Mouse (Mus musculus): ENCODE data around the gene Bspry. TPM values are rescaled to one million over a fixed set of nuclear protein-coding genes. Genes with fewer than 3 reads are reported as not detected.

The Bspry gene
- total and polyA plus RNA-seq, 2 experiments from 2014 or later, result 0.84 to 1.5 TPM

- 90% methylated on average over 3 of the region's 3 CpGs for WGBS
- no peak for TF ChIP-seq CTCF (IDR thresholded peaks at IDR 0.05)
- no peak for DNase-seq (ENCODE audit: low spot score)
- no peaks in the 10 kb centered on the region for H3K4me1 ChIP-seq (ENCODE audit: insufficient read depth, low read length)
- no peaks in the 10 kb centered on the region for H3K27me3 ChIP-seq (ENCODE audit: insufficient read depth, low read length)
- H3K9ac ChIP-seq (replicated peaks; ENCODE audit: low read length, poor library complexity, severe bottlenecking), result no peak overlapping the region
- no peaks in the 10 kb centered on the region for H3K9me3 ChIP-seq (ENCODE audit: low read length)
- no peaks in the 10 kb centered on the region for H3K36me3 ChIP-seq (ENCODE audit: insufficient read depth, low read length)
- no peak overlapping the region for H3K27ac ChIP-seq (ENCODE audit: low read depth, low read length)
- H3K4me2 ChIP-seq (ENCODE audit: low read depth, low read length, poor library complexity, severe bottlenecking), result no peak overlapping the region
- H3K4me3 ChIP-seq (ENCODE audit: low read depth, low read length), result no peak overlapping the region
- no peak for ATAC-seq (ENCODE audit: low FRiP score)
These were observed 42.5 kb upstream of the Bspry start for GRCm38 (mm10) chr4:62437256-62437778.

DNA sequence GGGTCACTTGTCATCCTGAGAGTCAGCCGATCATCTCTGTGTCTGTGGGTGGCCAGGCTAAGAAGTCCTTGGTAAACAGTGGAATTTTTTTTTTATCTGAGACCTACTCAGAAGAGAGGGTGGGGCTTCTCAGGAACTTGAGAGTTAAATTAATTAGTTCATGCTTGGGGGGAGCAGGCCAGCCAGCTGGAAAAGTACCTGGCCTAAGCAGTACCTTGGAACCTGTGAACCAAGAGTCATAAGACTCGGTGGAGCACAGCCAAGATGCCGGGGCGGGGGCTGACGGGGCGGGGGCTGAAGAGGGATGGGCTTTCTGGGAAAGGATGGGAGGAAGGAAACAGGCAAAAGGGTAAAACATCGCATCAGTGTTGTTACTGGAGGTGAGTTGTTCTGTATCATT is 42.0 kb upstream of the Bspry start:
- ATAC-seq (ENCODE audit: low FRiP score), result no peak
- no peaks in the 10 kb centered on the region for H3K36me3 ChIP-seq (ENCODE audit: insufficient read depth, low read length)
- no peak overlapping the region for H3K4me2 ChIP-seq (ENCODE audit: low read depth, low read length, poor library complexity, severe bottlenecking)
- DNase-seq (ENCODE audit: low spot score), result no peak
- H3K9me3 ChIP-seq (ENCODE audit: low read length), result no peaks in the 10 kb centered on the region
- 87% methylated on average over 7 of the region's 7 CpGs for WGBS
- TF ChIP-seq CTCF (IDR thresholded peaks at IDR 0.05), result no peak
- no peak overlapping the region for H3K9ac ChIP-seq (replicated peaks; ENCODE audit: low read length, poor library complexity, severe bottlenecking)
- H3K27ac ChIP-seq (ENCODE audit: low read depth, low read length), result no peak overlapping the region
- no peak overlapping the region for H3K4me3 ChIP-seq (ENCODE audit: low read depth, low read length)
- no peaks in the 10 kb centered on the region for H3K4me1 ChIP-seq (ENCODE audit: insufficient read depth, low read length)
- no peaks in the 10 kb centered on the region for H3K27me3 ChIP-seq (ENCODE audit: insufficient read depth, low read length)

DNA sequence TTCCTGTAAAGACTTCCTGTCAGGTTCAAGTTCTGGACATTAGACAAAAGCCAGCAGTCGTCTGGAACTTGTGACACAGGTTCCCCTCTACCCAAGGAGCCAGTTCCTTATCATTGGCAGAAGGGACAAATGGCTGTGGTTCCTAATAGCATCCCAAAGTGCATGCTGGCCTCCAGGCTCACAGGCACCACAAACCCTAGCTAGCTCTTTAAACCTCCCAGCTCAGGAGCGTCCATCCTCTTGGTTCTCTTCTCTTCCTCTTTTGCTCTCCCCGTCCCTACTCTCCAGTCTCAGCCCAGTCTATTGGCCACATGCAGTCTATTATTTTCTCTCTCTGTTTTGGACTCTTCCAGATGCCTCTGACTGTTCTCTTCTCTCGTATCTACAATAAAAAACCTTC is 40.1 kb upstream of the Bspry start:
- 67% methylated on average over 4 of the region's 4 CpGs for WGBS
- no peaks in the 10 kb centered on the region for H3K4me1 ChIP-seq (ENCODE audit: insufficient read depth, low read length)
- ATAC-seq (ENCODE audit: low FRiP score), result no peak
- H3K9ac ChIP-seq (replicated peaks; ENCODE audit: low read length, poor library complexity, severe bottlenecking), result no peak overlapping the region
- H3K4me2 ChIP-seq (ENCODE audit: low read depth, low read length, poor library complexity, severe bottlenecking), result no peak overlapping the region
- no peak for DNase-seq (ENCODE audit: low spot score)
- TF ChIP-seq CTCF (IDR thresholded peaks at IDR 0.05), result no peak
- H3K9me3 ChIP-seq (ENCODE audit: low read length), result no peaks in the 10 kb centered on the region
- H3K36me3 ChIP-seq (ENCODE audit: insufficient read depth, low read length), result no peaks in the 10 kb centered on the region
- H3K4me3 ChIP-seq (ENCODE audit: low read depth, low read length), result no peak overlapping the region
- H3K27ac ChIP-seq (ENCODE audit: low read depth, low read length), result no peak overlapping the region
- H3K27me3 ChIP-seq (ENCODE audit: insufficient read depth, low read length), result no peaks in the 10 kb centered on the region

GRCm38 (mm10) chr4:62440544-62440943 is 39.3 kb upstream of the Bspry start:
- H3K4me1 ChIP-seq (ENCODE audit: insufficient read depth, low read length), result no peaks in the 10 kb centered on the region
- DNase-seq (ENCODE audit: low spot score) (no peak), ATAC-seq (ENCODE audit: low FRiP score) (no peak)
- WGBS, result 68% methylated on average over 4 of the region's 4 CpGs
- H3K4me2 ChIP-seq (ENCODE audit: low read depth, low read length, poor library complexity, severe bottlenecking), result no peak overlapping the region
- no peak for TF ChIP-seq CTCF (IDR thresholded peaks at IDR 0.05)
- no peak overlapping the region for H3K9ac ChIP-seq (replicated peaks; ENCODE audit: low read length, poor library complexity, severe bottlenecking)
- no peaks in the 10 kb centered on the region for H3K36me3 ChIP-seq (ENCODE audit: insufficient read depth, low read length)
- no peaks in the 10 kb centered on the region for H3K9me3 ChIP-seq (ENCODE audit: low read length)
- H3K4me3 ChIP-seq (ENCODE audit: low read depth, low read length), result no peak overlapping the region
- H3K27ac ChIP-seq (ENCODE audit: low read depth, low read length), result no peak overlapping the region
- no peaks in the 10 kb centered on the region for H3K27me3 ChIP-seq (ENCODE audit: insufficient read depth, low read length)

DNA sequence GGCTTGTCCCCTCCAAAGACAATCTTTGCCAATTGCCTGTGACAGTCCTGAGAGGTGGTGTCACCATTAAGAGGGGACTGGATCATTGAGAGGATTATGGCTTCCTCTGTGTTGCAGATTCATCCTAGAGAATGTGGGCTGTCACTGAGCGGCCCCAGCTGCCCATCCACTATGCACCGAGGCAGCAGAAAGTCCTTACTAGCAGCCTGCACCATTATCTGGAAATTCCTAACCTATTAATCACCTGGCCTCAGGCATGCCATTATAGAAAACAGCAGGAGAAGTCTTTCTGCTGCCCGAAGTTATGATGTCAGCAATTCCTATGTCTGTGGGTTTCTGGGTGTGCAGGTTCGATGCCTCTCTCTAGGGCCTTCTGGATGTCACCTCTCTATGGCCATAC is 38.9 kb upstream of the Bspry start:
- TF ChIP-seq CTCF (IDR thresholded peaks at IDR 0.05), result no peak
- Histone ChIP-seq H3K4me1 (ENCODE audit: insufficient read depth, low read length) (no peaks in the 10 kb centered on the region), H3K9ac (replicated peaks; ENCODE audit: low read length, poor library complexity, severe bottlenecking) (no peak overlapping the region), H3K9me3 (ENCODE audit: low read length) (no peaks in the 10 kb centered on the region), H3K4me3 (ENCODE audit: low read depth, low read length) (no peak overlapping the region), H3K4me2 (ENCODE audit: low read depth, low read length, poor library complexity, severe bottlenecking) (no peak overlapping the region), H3K27me3 (ENCODE audit: insufficient read depth, low read length) (no peaks in the 10 kb centered on the region), H3K27ac (ENCODE audit: low read depth, low read length) (no peak overlapping the region), H3K36me3 (ENCODE audit: insufficient read depth, low read length) (no peaks in the 10 kb centered on the region)
- no peak for DNase-seq (ENCODE audit: low spot score)
- 86% methylated on average over 4 of the region's 4 CpGs for WGBS
- no peak for ATAC-seq (ENCODE audit: low FRiP score)

DNA sequence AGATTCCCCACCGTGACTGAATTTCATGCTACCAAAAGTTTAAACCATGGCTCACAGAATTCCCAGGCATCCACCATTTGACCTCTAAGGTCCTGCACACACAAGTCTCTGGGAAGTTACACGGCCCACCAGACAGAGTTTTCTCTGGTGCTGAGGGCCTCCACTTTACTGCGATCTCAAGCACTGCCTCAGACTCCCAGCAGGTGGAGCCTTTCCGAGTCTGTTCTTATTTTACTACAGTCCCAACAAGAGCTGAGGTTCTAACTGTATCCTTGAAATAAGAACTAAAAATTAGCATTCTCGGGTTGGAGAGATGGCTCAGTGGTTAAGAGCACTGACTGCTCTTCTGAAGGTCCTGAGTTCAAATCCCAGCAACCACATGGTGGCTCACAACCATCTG is 24.9 kb upstream of the Bspry start:
- no peak overlapping the region for H3K4me2 ChIP-seq (ENCODE audit: low read depth, low read length, poor library complexity, severe bottlenecking)
- 66% methylated on average over 5 of the region's 5 CpGs for WGBS
- no peaks in the 10 kb centered on the region for H3K27me3 ChIP-seq (ENCODE audit: insufficient read depth, low read length)

More for the DNA sequence above, 24.9 kb upstream of the Bspry start:
- peak; percentile 67 for TF ChIP-seq CTCF (IDR thresholded peaks at IDR 0.05)
- no peak overlapping the region for H3K9ac ChIP-seq (replicated peaks; ENCODE audit: low read length, poor library complexity, severe bottlenecking)
- no peak overlapping the region for H3K27ac ChIP-seq (ENCODE audit: low read depth, low read length)
- DNase-seq (ENCODE audit: low spot score) (peak; percentile 27), ATAC-seq (ENCODE audit: low FRiP score) (peak; percentile 55; the same call in 1 of the 2 replicates)
- H3K4me3 ChIP-seq (ENCODE audit: low read depth, low read length), result no peak overlapping the region
- H3K4me1 ChIP-seq (ENCODE audit: insufficient read depth, low read length), result no peaks in the 10 kb centered on the region
- H3K36me3 ChIP-seq (ENCODE audit: insufficient read depth, low read length), result peaks cover 24% of the 10 kb centered on the region
- H3K9me3 ChIP-seq (ENCODE audit: low read length), result no peaks in the 10 kb centered on the region

Data from midbrain, postnatal 0 days (tissue).